Mouse (Mus musculus): ENCODE results near the gene Cela3b.

DNA sequence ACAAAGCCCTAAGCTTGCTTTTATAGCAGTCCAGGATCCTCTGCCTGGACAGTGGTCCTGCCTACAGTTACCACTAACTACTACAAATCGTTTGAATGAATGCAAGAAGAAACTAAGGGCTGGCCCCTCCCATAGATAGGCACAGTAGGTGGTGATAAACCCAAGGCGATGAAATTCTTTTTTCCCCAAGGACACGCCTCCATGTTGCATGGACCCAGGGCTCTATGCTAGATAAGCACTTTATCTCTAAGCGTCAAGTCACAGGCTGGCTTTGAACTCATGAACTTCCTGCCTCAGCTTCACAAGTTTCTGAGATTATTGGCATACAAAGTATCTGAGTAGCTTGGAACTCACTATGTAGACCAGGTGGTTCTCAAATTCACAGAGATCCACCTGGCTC lies 27.0 kb upstream of the Cela3b start:
- no peak for TF ChIP-seq CTCF (IDR thresholded peaks at IDR 0.05; ENCODE audit: borderline replicate concordance, insufficient read depth, low read length)
- no peak for TF ChIP-seq POLR2A (IDR thresholded peaks at IDR 0.05; ENCODE audit: low read depth, low read length)
